Mouse (Mus musculus) ES-E14 (cell line): Measurements from ENCODE around the gene Opa3. TPM values are rescaled to one million over a fixed set of nuclear protein-coding genes. Genes with fewer than 3 reads are reported as not detected.
A peak's percentile ranks its signal among the peaks of the same experiment; 100 is the strongest.

Source experiments
- DNase-seq: peaks from one replicate; pipeline ENCODE4 v3.0.0-alpha.2; 2013; ENCODE audit warnings: low read depth, low spot score
- H3K27ac ChIP-seq: 2 replicates; pipeline ENCODE4 v1.5.1; 2012; ENCODE audit warnings: low read depth, mild to moderate bottlenecking, low read length, moderate library complexity, mixed read lengths; ENCODE audit not compliant: poor library complexity, insufficient read depth, severe bottlenecking
- H3K36me3 ChIP-seq: 2 replicates; pipeline ENCODE4 v1.6.1; 2012; ENCODE audit warnings: mild to moderate bottlenecking, low read length, moderate library complexity, mixed read lengths; ENCODE audit not compliant: control insufficient read depth, poor library complexity, insufficient read depth, severe bottlenecking
- H3K4me1 ChIP-seq, 2 experiments: fragments of 150-350 bp in 1 of 2; sonication (generic) in 1 of 2; 2 replicates each; pipeline ENCODE4 v1.6.1; 2012; ENCODE audit warnings: low read length in 2 of 2, mild to moderate bottlenecking in 1 of 2, mixed read lengths in 1 of 2; ENCODE audit not compliant: control insufficient read depth in 2 of 2, insufficient read depth in 2 of 2, poor library complexity in 1 of 2
- H3K4me3 ChIP-seq, 2 experiments: fragments of 150-350 bp in 1 of 2; sonication (generic) in 1 of 2; 2 replicates each; pipeline ENCODE4 v1.5.1; 2012; ENCODE audit warnings: low read length in 2 of 2, low read depth in 1 of 2, mild to moderate bottlenecking in 1 of 2, mixed read lengths in 1 of 2; ENCODE audit not compliant: insufficient read depth in 1 of 2, poor library complexity in 1 of 2, severe bottlenecking in 1 of 2
- H3K9ac ChIP-seq: 2 replicates; pipeline ENCODE4 v1.6.1; 2012; ENCODE audit warnings: low read depth, mild to moderate bottlenecking, low read length, mixed read lengths; ENCODE audit not compliant: poor library complexity, insufficient read depth, severe bottlenecking
- H3K9me3 ChIP-seq: fragments of 150-350 bp; sonication (generic); 2 replicates; pipeline ENCODE4 v1.6.1; 2012; ENCODE audit warnings: low read depth, mild to moderate bottlenecking, low read length; ENCODE audit not compliant: control insufficient read depth, insufficient read depth
- CHD2 ChIP-seq: IDR thresholded peaks from 2 replicates; pipeline ENCODE4 v1.6.1; 2014; ENCODE audit warnings: mild to moderate bottlenecking, low read depth, low read length, inconsistent platforms
- HCFC1 ChIP-seq: IDR thresholded peaks from 2 replicates; pipeline ENCODE4 v1.6.1; 2012; ENCODE audit warnings: low read length, inconsistent platforms, borderline replicate concordance; ENCODE audit not compliant: insufficient read depth
- MAFK ChIP-seq: IDR thresholded peaks from 2 replicates; pipeline ENCODE4 v1.6.1; 2014; ENCODE audit warnings: mild to moderate bottlenecking, low read depth, low read length, inconsistent platforms; ENCODE audit not compliant: insufficient read depth
- ZC3H11A ChIP-seq: IDR thresholded peaks from 2 replicates; pipeline ENCODE4 v1.6.1; 2012; ENCODE audit warnings: low read depth, mild to moderate bottlenecking, inconsistent platforms, low read length, borderline replicate concordance
- ZNF384 ChIP-seq: IDR thresholded peaks from 2 replicates; pipeline ENCODE4 v1.6.1; 2012; ENCODE audit warnings: low read depth, low read length, inconsistent platforms
- in situ Hi-C, 2 experiments: fragments of 600-800 bp; cut with MboI; formaldehyde crosslinking; loops; one replicate each; pipeline ENCODE4 v1.15.1; 2025; ENCODE audit warnings: low sequenced_read_pairs in 2 of 2, inconsistent platforms in 1 of 2; ENCODE audit not compliant: unreplicated experiment in 2 of 2
- total RNA-seq: library from RNA; depleted of rRNA; stranded (reverse); fragments of 300-350 nt; gene quantifications from 2 replicates; pipeline ENCODE4 v1.2.3, GENCODE M21; 2012; rRNA removed

The Opa3 gene
- total RNA-seq = 12.6 and 15.8 TPM in 2 replicates

DNA sequence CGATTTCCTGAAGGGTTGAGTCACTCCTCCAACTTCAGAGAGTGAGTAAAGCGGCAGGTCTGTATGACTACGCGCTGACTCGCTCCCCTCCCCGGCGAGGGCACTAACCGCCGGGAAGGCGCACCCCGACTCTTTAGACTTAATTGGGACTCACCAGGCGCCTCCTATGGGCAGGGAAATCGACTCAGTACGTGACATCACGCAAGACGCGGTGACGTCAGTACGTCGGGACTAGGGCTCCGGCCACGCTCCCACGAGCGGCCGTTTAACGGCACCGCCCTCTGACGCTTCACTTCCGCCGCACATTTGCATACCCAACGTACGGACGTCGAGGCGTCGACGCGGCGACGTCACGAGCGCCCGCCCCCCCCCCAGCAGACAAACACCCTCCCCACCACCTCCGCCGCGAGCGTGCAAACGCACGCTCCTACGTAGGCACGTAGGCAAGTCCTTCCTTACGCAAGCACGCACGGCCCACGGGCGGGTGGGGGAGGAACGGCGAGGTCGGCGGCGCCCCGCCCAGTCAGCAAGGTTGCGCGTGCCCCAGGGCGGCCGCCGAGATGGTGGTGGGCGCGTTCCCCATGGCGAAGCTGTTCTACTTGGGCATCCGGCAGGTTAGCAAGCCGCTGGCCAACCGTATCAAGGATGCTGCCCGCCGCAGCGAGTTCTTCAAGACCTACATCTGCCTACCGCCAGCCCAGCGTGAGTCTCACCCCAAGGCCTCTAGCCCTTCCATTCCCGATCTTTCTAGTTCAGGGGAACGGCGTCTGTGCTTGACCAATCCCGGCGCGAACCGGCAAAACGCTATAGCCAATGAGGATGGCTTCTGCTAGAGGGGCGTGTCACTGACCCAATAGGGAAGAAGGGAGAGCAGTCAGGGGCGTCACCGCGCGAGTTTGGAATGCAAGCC, at the start of gene Opa3:
Gene Opa3 (plus strand): TSS at position 452 of the 910 bp plus-strand sequence.
- Histone ChIP-seq H3K4me1 (peaks cover 0 to 8% of the 10 kb centered on the region in 2 experiments; a peak in 2 of 4 replicates), H3K4me3 (peak within 1 kb of the TSS; percentile 97 to 98), H3K9ac (peak within 1 kb of the TSS; percentile 100), H3K36me3 (peaks cover 6% of the 10 kb centered on the region; the same call in 1 of the 2 replicates), H3K27ac (peak within 1 kb of the TSS; percentile 100), H3K9me3 (no peaks in the 10 kb centered on the region)
- in situ Hi-C loops = no loop called here
- peak; percentile 99 for DNase-seq
- peak; percentile 38; the same call in 1 of the 2 replicates for TF ChIP-seq HCFC1
- TF ChIP-seq CHD2 = peak; percentile 94
- no peak for TF ChIP-seq ZC3H11A
- TF ChIP-seq MAFK = 0 out of 2 replicates have a peak, but pooled peaks have one; percentile 39
- no peak for TF ChIP-seq ZNF384

DNA sequence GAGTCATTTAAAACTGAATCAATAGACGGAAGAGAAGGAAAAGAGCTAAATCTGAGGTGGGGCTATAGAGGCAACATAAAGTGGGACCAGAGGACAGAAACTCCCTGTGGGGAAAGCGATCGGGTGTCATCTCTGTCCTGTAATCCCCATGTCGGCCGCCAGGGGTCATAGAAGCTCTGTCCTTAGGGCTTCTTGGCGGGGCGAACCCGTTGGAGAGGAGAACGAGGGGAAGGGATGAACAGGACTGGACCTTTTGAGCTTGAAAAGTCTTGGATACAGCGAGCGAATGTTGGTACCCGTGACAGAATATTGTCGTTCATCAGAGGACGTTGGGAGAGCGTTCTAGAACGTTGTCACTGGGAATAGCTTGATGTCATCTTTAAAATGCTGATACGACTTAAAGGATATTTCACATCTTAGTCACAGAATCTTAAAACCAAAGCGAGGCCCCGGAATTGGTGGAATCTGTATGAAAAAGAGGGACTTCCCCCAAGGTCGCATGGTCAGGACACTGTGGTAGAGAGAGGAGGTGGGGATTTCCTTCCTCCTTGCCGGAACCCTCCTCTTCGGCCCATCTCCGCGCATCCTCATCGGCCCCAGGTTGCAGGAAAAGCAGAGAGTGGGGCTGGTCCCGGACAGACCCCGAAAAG, 49.6 kb upstream of the Opa3 start:
- in situ Hi-C loops = no loop called here
- TF ChIP-seq ZNF384 = no peak
- 0 out of 2 replicates have a peak, but pooled peaks have one; percentile 8 for TF ChIP-seq MAFK
- no peak for TF ChIP-seq CHD2
- TF ChIP-seq ZC3H11A = peak; percentile 51
- no peak for TF ChIP-seq HCFC1
- Histone ChIP-seq H3K9me3 (no peaks in the 10 kb centered on the region), H3K9ac (peak overlapping the region; percentile 51; the same call in 1 of the 2 replicates), H3K27ac (no peak overlapping the region), H3K36me3 (no peaks in the 10 kb centered on the region), H3K4me3 (peak overlapping the region; percentile 35 to 41), H3K4me1 (peaks cover 5 to 25% of the 10 kb centered on the region in 2 experiments; a peak in 3 of 4 replicates)
- DNase-seq = peak; percentile 84

GRCm38 (mm10) chr7:19179173-19179572, 49.0 kb upstream of the Opa3 start:
- in situ Hi-C loops = no loop called here
- no peak overlapping the region for H3K27ac ChIP-seq
- DNase-seq = no peak

DNA sequence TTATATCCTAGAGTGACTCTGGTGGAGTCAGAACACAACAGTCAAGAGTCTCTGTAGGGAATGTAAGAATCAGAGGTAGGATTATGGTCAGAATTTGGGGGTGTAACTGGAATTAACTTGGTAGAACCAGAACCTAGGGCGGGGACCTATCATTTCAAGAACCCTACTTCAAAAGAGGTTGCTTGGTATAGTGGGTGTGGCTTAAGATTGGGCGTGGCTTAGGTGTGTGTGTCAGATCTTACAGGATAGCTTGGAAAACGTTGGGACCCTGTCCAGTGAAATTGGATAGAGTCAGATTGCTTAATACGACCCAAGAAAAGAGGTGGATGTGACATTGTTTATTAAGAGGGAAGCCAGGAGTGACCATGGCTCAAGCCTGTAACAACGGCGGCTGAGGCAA, 48.2 kb upstream of the Opa3 start:
- Histone ChIP-seq H3K4me3 (peak overlapping the region; percentile 41 to 46; a peak in 2 of 4 replicates), H3K4me1 (peaks cover 5 to 35% of the 10 kb centered on the region in 2 experiments; a peak in 3 of 4 replicates), H3K9me3 (no peaks in the 10 kb centered on the region), H3K27ac (no peak overlapping the region), H3K36me3 (no peaks in the 10 kb centered on the region), H3K9ac (no peak overlapping the region)
- no peak for TF ChIP-seq MAFK
- DNase-seq = no peak
- in situ Hi-C loops = loop anchor here in 1 of 2 experiments (5.0 kb wide), 1 partner anchor 102 kb away; the partner anchor contains the start of genes Ppm1n and Rtn2

More at GRCm38 (mm10) chr7:19179173-19179572, 49.0 kb upstream of the Opa3 start:
- no peak for TF ChIP-seq ZNF384
- TF ChIP-seq CHD2 = no peak
- TF ChIP-seq ZC3H11A = no peak
- no peak for TF ChIP-seq MAFK
- TF ChIP-seq HCFC1 = no peak
- Histone ChIP-seq H3K4me1 (peaks cover 5 to 30% of the 10 kb centered on the region in 2 experiments; a peak in 3 of 4 replicates), H3K4me3 (peak overlapping the region; percentile 41 to 46), H3K36me3 (no peaks in the 10 kb centered on the region), H3K9me3 (no peaks in the 10 kb centered on the region), H3K9ac (peak overlapping the region; percentile 68; the same call in 1 of the 2 replicates)
